Mouse (Mus musculus) kidney, adult 2 months (tissue): ENCODE measurements at regions not wholly inside any gene's neighbourhood (a gene's known extent, or its start where the extent isn't known, plus 50 kb on each side); places are given as distances from the start of the nearest gene placed in this dataset.

Experiments used
- CTCF ChIP-seq: fragments of 200-500 bp; conservative IDR thresholded peaks from 2 replicates; pipeline ENCODE4 v1.5.1; 2011; ENCODE audit warnings: low read depth, mild to moderate bottlenecking, control low read depth, low read length, moderate library complexity, mixed read lengths; ENCODE audit not compliant: insufficient read depth, insufficient read length
- POLR2A ChIP-seq: fragments of 200-500 bp; IDR thresholded peaks from one replicate; pipeline ENCODE4 v1.6.1; 2011; ENCODE audit warnings: low read depth, low read length, control low read depth

GRCm38 (mm10) chr12:95988669-95989288 is 296.8 kb downstream of the Flrt2 start:
- TF ChIP-seq CTCF (no peak), POLR2A (no peak)
